Mouse (Mus musculus): ENCODE measurements around the gene Hs1bp3. TPM values are rescaled to one million over a fixed set of nuclear protein-coding genes. Genes with fewer than 3 reads are reported as not detected.

Gene Hs1bp3
- polyA plus RNA-seq, 1 experiment from 2014 or later = 19.0 TPM

DNA sequence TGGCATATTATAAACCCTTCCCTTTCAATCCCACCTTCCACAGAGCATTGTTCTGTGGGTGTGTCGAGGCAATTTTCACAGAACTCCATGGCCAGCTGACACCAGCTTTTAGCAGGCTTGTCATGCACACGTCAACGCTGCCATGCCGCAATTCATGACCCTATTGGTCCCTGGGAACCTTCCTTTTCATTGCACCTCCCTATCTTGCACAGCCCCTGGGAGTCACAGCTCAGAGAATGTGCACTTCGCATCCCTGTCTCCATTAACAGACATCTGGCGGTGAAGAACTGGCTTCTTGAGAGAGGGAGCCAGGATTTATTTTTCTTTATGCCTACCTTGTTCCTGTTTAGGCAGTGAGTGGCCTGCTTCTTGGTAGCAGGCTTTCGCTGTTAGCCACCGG is 25.7 kb downstream of the Hs1bp3 start:
- H3K4me3 ChIP-seq = no peak overlapping the region

DNA sequence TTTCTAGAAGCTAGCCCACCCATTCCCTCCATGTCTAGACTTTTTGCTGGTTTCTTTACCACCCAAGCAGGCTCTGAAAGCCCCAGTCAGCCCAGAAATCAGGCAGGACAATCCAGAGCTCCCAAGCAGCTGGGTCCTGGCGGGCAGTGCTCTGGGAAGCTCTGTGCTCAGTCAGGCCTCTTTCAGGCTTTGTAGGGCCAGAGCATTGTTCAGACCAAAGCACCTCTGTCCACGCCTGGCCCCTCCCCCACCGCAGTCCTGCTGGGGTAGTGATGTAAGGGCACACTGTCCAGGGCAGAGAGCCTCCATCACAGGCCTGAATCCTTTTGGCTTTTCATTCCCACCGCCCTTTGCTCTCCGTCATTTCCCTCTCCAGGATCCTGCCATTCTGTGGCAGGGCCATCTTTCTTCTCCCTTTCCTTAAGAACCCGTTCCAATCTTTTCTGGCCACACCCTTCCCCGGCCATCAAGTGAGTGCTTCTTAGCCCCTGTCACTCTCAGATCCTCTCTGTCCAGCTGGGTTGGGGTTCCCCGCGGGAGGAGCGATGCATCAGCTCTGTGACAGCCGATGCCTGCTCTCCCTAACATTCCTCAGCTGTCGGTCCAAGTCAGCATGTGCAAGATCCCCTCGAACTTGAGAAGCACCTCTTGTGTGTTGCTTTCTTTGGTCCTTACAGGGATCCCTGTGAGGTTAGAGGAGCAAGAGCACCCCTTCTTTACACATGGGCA is 26.5 kb downstream of the Hs1bp3 start:
- H3K4me1 ChIP-seq = 0 out of 2 replicates have a peak, but pooled peaks cover 2% of the 10 kb centered on the region
- no peak for ATAC-seq (ENCODE audit: insufficient number of reproducible peaks, insufficient read depth, low FRiP score, low TSS enrichment, low read depth)
- H3K9ac ChIP-seq = no peak overlapping the region
- no peaks in the 10 kb centered on the region for H3K27me3 ChIP-seq
- no peak overlapping the region for H3K27ac ChIP-seq
- H3K9me3 ChIP-seq = no peaks in the 10 kb centered on the region
- peaks cover 64% of the 10 kb centered on the region for H3K36me3 ChIP-seq
- WGBS = 48% methylated on average over 13 of the region's 13 CpGs
- no peak overlapping the region for H3K4me2 ChIP-seq
- H3K4me3 ChIP-seq = no peak overlapping the region

More for the DNA sequence above, 25.7 kb downstream of the Hs1bp3 start:
- Histone ChIP-seq H3K9ac (no peak overlapping the region), H3K27ac (no peak overlapping the region), H3K36me3 (peaks cover 64% of the 10 kb centered on the region), H3K27me3 (no peaks in the 10 kb centered on the region), H3K9me3 (no peaks in the 10 kb centered on the region), H3K4me2 (no peak overlapping the region), H3K4me1 (0 out of 2 replicates have a peak, but pooled peaks cover 2% of the 10 kb centered on the region)
- no peak for ATAC-seq (ENCODE audit: insufficient number of reproducible peaks, insufficient read depth, low FRiP score, low TSS enrichment, low read depth)
- 80% methylated on average over 8 of the region's 8 CpGs for WGBS

DNA sequence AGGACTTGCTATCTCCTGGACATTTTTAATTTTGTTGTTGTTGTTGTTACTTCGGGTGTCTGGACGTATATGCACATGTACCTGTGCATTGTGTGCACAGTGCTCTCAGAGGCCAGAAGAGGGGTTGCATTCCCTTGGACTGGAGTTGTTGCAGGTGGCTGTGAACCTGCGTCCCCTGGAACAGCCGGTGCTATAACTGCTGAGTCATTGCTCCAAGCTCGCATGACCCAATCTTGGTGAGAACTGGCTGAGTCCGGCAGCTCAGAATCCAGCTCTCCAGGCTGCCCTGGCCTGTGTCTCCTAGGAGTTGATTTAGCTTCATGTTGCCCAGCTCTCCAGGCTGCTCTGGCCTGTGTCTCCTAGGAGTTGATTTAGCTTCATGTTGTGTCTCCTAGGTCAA is 27.8 kb downstream of the Hs1bp3 start:
- no peaks in the 10 kb centered on the region for H3K9me3 ChIP-seq
- no peaks in the 10 kb centered on the region for H3K27me3 ChIP-seq
- 0 out of 2 replicates have a peak, but pooled peaks cover 2% of the 10 kb centered on the region for H3K4me1 ChIP-seq

DNA sequence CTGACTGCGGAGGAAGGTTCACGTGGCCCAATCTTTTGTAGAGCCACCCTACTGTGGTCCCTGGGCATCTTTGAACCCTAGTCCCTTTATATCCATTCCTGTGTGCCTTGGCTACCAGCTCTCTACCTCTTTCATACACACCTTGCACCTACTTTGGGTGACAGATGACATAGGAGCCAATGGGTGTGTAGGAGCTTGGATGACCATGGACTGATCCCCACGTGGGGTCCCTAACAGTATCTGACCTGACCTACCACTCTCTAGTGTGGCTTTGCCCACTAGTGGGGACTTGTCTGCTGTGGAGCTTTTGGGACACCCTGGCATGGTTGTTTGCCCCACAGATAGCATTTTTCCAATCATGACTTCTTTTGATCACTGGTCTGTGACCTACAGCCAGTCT is 30.1 kb downstream of the Hs1bp3 start:
- Histone ChIP-seq H3K4me3 (no peak overlapping the region), H3K4me2 (no peak overlapping the region), H3K9me3 (no peaks in the 10 kb centered on the region), H3K27me3 (no peaks in the 10 kb centered on the region), H3K9ac (no peak overlapping the region), H3K4me1 (peaks cover 5% of the 10 kb centered on the region; the same call in 1 of the 2 replicates), H3K27ac (no peak overlapping the region), H3K36me3 (peaks cover 32% of the 10 kb centered on the region)
- no peak for ATAC-seq (ENCODE audit: insufficient number of reproducible peaks, insufficient read depth, low FRiP score, low TSS enrichment, low read depth)
- 91% methylated on average over 3 of the region's 3 CpGs for WGBS

More for the DNA sequence above, 27.8 kb downstream of the Hs1bp3 start:
- Histone ChIP-seq H3K27ac (no peak overlapping the region), H3K36me3 (peaks cover 54% of the 10 kb centered on the region), H3K4me3 (no peak overlapping the region), H3K9ac (no peak overlapping the region), H3K4me2 (no peak overlapping the region)
- WGBS = 92% methylated on average over 6 of the region's 6 CpGs
- no peak for ATAC-seq (ENCODE audit: insufficient number of reproducible peaks, insufficient read depth, low FRiP score, low TSS enrichment, low read depth)

DNA sequence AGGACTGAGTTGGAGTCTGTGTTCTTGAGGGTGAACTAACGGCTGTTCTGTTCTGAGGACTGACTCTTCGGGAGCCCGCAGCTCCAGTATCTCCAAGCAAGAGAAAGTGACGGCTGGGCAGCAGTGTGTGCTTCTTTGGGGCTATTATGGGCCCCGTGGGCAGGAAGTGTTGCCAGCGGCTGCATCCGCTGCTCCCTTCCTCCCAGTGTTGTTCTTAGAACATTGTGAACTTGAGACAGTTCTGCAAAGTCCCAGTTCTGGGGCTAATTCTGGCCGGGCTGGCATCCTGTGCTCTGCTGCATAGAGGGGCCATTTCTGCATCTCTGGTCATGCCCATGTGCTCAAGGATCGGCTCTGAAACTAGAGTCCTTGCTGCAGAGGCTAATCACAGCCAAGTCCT is 31.7 kb downstream of the Hs1bp3 start:
- WGBS = 50% methylated on average over 9 of the region's 9 CpGs
- no peak for ATAC-seq (ENCODE audit: insufficient number of reproducible peaks, insufficient read depth, low FRiP score, low TSS enrichment, low read depth)
- 0 out of 2 replicates have a peak overlapping the region, but pooled peaks have one; percentile 0 for H3K9ac ChIP-seq
- H3K36me3 ChIP-seq = peaks cover 22% of the 10 kb centered on the region
- H3K27me3 ChIP-seq = no peaks in the 10 kb centered on the region
- no peak overlapping the region for H3K4me3 ChIP-seq
- peak overlapping the region; percentile 35; the same call in 1 of the 2 replicates for H3K27ac ChIP-seq
- H3K9me3 ChIP-seq = no peaks in the 10 kb centered on the region
- peaks cover 20% of the 10 kb centered on the region for H3K4me1 ChIP-seq
- H3K4me2 ChIP-seq = no peak overlapping the region

DNA sequence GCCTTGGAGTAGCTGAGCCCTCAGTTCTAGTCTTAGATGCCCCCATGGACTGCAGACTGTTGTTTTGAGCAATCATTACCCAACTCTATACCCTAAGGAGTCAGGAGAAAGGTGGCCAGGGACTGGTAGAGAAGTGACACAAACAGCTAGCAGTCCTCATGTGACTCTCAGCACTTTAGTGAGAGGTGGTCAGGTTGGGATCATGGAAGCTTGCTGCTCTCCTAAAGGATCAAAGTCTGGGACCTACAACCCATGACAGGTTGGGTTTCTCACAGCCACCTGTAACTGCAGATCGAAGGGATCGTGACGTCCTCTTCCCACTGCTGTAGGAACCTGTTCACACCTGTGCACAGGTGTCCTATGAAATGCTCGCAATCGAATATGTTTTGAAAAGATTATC is 32.3 kb downstream of the Hs1bp3 start:
- WGBS = 90% methylated on average over 5 of the region's 5 CpGs
- peaks cover 20% of the 10 kb centered on the region for H3K4me1 ChIP-seq
- no peaks in the 10 kb centered on the region for H3K27me3 ChIP-seq
- no peak overlapping the region for H3K4me3 ChIP-seq
- no peak overlapping the region for H3K9ac ChIP-seq
- peaks cover 22% of the 10 kb centered on the region for H3K36me3 ChIP-seq
- no peak overlapping the region for H3K4me2 ChIP-seq
- no peaks in the 10 kb centered on the region for H3K9me3 ChIP-seq
- no peak overlapping the region for H3K27ac ChIP-seq
- no peak for ATAC-seq (ENCODE audit: insufficient number of reproducible peaks, insufficient read depth, low FRiP score, low TSS enrichment, low read depth)

DNA sequence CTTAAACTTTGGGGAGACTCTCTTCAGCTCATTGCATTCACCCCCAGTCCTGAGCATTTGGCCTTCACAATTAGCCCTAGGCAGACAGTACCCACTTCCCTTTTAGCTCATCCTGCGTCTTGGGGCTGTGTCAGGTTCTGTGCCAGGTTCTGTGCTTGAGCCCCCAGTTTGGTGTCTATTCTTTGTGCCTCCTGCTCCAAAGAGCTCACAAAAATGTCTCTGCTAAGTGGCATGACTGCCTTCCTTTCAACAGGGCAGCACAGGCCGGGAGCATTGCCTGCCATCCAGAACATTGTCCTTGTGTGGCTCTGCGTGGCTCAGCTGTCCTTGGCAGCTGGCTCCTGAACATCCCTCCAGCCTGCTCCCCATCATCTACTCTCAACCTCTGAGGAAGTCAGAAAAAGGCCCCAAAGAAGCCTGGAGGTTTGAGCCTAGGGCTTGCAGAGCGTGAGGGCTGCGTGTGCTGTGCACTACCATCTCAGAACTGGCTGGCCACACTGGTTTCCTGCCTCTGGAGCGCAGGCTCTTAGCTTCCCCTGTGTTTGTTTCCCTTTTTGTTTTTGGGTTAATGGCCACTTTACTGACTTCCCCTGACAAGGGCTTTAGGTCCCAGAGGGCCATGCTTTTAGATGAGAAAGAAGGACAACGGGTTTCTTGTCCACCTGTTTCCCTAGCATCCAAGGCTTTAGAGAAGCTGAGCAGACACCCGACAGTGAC is 34.7 kb downstream of the Hs1bp3 start:
- Histone ChIP-seq H3K4me2 (no peak overlapping the region), H3K4me3 (no peak overlapping the region), H3K9ac (no peak overlapping the region), H3K9me3 (no peaks in the 10 kb centered on the region), H3K4me1 (peaks cover 20% of the 10 kb centered on the region), H3K27ac (no peak overlapping the region), H3K27me3 (no peaks in the 10 kb centered on the region), H3K36me3 (peaks cover 5% of the 10 kb centered on the region)
- WGBS = 77% methylated on average over 8 of the region's 8 CpGs
- no peak for ATAC-seq (ENCODE audit: insufficient number of reproducible peaks, insufficient read depth, low FRiP score, low TSS enrichment, low read depth)

DNA sequence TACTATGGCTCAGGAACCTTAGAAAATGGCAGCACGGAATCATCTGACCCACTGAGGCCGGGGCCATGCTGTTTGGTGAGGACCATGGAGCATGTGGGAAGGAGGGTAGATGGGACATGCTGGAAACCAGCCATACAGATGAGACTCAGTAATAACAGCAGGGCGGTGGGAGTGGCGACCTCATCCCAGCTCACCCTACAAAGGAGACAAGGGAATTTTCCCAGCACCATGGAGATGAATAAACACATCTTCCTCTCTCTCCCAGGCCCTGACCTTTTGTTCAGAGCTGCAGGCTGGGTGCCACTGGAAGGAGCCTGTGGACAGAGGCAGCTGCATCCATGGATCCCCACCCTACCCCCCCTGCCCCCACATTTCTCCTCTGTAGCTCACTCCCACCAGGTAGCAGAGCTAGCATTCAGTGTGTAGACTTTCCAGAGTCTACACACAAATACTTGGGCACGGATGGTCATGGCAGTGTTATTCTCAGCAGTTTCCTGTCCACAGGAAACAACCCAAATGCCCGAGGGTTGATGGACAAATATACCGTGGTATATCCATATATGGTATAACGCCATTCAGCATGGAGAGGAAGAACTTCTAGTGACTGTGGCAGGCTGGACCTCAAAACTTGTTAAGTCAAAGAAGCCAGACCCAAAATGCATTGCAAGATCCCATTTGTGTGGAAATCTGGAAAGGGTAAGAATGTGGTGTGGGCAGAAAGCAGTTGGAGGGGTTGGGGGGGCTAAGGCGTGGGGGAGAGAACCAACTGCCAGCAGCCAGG is 35.7 kb downstream of the Hs1bp3 start:
- Histone ChIP-seq H3K4me3 (no peak overlapping the region), H3K4me1 (peaks cover 20% of the 10 kb centered on the region), H3K27ac (peak overlapping the region; percentile 78), H3K9ac (0 out of 2 replicates have a peak overlapping the region, but pooled peaks have one; percentile 3), H3K36me3 (no peaks in the 10 kb centered on the region), H3K9me3 (no peaks in the 10 kb centered on the region), H3K4me2 (peak overlapping the region; percentile 20), H3K27me3 (no peaks in the 10 kb centered on the region)
- WGBS = 65% methylated on average over 9 of the region's 9 CpGs
- ATAC-seq (ENCODE audit: insufficient number of reproducible peaks, insufficient read depth, low FRiP score, low TSS enrichment, low read depth) = no peak

DNA sequence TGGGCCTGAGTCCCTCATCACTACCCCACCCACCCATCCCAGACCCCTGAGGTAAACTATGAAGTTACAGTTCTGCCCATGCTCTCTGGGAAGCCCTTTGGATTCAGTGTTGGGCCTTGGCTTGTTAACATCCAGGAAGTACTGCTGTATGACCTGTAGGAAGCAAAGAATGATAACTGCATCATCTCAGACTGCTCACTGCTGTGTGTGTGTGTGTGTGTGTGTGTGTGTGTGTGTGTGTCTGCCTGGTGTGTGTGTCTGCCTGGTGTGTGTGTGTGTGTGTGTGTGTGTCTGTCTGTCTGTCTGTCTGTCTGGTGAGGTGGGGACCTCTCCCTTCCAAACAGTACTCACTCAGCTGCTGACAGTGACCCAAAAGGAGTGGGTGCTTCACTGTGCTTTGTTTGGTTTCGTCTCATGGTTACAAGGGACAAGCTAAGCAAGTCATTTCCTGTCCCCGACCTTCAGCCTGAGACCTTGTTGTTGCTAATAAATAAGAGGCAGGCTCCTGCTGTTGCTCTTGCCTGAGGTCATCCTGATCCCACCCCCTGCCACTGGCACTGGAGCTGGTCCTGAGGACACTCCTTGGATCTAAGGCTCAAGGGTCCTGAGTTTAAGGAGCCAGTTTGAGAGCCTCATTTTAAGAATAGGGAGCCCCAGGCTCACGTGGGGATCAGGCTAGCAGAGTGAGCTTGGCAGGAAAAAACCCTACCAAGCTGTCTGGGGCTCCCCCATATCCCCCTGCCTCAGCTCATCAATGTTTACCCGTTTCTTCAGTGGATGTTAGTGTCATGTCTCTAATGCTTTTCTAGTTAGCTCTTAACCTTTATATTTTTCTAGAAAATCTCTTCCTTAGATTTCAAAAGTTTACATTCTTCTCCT is 38.0 kb downstream of the Hs1bp3 start:
- Histone ChIP-seq H3K27me3 (no peaks in the 10 kb centered on the region), H3K9me3 (peaks cover 3% of the 10 kb centered on the region; the same call in 1 of the 2 replicates), H3K4me3 (no peak overlapping the region), H3K4me2 (no peak overlapping the region), H3K9ac (no peak overlapping the region), H3K27ac (no peak overlapping the region), H3K4me1 (peaks cover 20% of the 10 kb centered on the region), H3K36me3 (no peaks in the 10 kb centered on the region)
- 25% methylated on average over 4 of the region's 4 CpGs for whole genome bisulfite sequencing
- no peak for ATAC-seq (ENCODE audit: insufficient number of reproducible peaks, insufficient read depth, low FRiP score, low TSS enrichment, low read depth)

DNA sequence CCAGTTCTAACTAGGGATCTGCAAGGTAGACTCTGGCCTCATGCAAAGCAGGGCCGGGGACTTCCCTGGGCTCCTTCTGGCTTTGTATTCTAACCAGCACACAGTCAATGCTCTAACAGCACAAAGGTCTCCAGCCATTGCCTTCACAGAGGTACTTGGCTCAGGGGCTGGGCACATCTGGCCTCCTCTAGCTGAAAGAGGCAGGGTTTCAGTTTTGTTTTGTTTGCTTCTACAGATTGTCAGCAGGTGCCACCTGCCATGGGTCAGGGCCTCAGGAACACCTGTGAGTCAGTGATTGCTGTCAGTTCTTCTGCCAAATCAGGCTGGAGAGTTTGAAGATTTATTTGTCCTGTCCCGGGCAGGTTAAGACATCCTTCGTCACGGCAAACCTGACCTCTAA is 39.8 kb downstream of the Hs1bp3 start:
- ATAC-seq (ENCODE audit: insufficient number of reproducible peaks, insufficient read depth, low FRiP score, low TSS enrichment, low read depth) = no peak
- 76% methylated on average over 4 of the region's 4 CpGs for WGBS
- H3K9ac ChIP-seq = no peak overlapping the region
- no peaks in the 10 kb centered on the region for H3K36me3 ChIP-seq
- no peak overlapping the region for H3K4me2 ChIP-seq
- H3K27me3 ChIP-seq = no peaks in the 10 kb centered on the region
- H3K9me3 ChIP-seq = peaks cover 3% of the 10 kb centered on the region; the same call in 1 of the 2 replicates
- no peak overlapping the region for H3K4me3 ChIP-seq
- peaks cover 23% of the 10 kb centered on the region for H3K4me1 ChIP-seq
- no peak overlapping the region for H3K27ac ChIP-seq

DNA sequence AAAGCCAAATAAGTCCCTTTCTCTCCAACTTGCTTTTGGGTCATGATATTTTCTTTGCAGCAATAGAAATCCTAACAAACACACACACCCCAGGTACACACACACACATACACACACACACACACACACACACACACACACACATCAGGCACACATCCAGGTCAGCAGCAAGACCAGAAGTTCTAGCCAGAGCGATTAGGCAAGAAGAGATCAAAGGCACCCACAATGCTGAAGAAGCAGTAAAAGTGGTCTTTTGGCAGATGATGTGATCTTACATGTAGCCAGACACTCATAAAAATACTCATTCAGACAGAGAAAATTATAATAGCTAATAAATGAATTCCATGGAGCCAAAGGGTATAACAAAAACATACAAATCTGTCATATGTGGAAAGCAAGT is 41.0 kb downstream of the Hs1bp3 start:
- no peak overlapping the region for H3K9ac ChIP-seq
- H3K27ac ChIP-seq = no peak overlapping the region
- 92% methylated on average over 1 of the region's 1 CpGs for WGBS
- peaks cover 3% of the 10 kb centered on the region; the same call in 1 of the 2 replicates for H3K9me3 ChIP-seq
- no peak for ATAC-seq (ENCODE audit: insufficient number of reproducible peaks, insufficient read depth, low FRiP score, low TSS enrichment, low read depth)
- H3K4me1 ChIP-seq = peaks cover 20% of the 10 kb centered on the region
- H3K4me2 ChIP-seq = no peak overlapping the region
- H3K36me3 ChIP-seq = no peaks in the 10 kb centered on the region
- no peak overlapping the region for H3K4me3 ChIP-seq
- no peaks in the 10 kb centered on the region for H3K27me3 ChIP-seq

All from embryonic facial prominence, embryonic 13.5 days (tissue).